Mouse (Mus musculus) fat pad, adult 2 months (tissue): ENCODE data around the gene Phlda1.
A peak's percentile ranks its signal among the peaks of the same experiment; 100 is the strongest.
"Not testable (repeated sequence)": the region's sequence is repeated elsewhere in the genome, so short reads cannot be mapped to it uniquely, and the experiment has no call there.

ENCODE experiments used
- DNase-seq: peaks from one replicate; pipeline ENCODE4 v3.0.0-alpha.2; 2011; ENCODE audit warnings: low read depth, low spot score; ENCODE audit errors: extremely low read depth

Phlda1 gene

DNA sequence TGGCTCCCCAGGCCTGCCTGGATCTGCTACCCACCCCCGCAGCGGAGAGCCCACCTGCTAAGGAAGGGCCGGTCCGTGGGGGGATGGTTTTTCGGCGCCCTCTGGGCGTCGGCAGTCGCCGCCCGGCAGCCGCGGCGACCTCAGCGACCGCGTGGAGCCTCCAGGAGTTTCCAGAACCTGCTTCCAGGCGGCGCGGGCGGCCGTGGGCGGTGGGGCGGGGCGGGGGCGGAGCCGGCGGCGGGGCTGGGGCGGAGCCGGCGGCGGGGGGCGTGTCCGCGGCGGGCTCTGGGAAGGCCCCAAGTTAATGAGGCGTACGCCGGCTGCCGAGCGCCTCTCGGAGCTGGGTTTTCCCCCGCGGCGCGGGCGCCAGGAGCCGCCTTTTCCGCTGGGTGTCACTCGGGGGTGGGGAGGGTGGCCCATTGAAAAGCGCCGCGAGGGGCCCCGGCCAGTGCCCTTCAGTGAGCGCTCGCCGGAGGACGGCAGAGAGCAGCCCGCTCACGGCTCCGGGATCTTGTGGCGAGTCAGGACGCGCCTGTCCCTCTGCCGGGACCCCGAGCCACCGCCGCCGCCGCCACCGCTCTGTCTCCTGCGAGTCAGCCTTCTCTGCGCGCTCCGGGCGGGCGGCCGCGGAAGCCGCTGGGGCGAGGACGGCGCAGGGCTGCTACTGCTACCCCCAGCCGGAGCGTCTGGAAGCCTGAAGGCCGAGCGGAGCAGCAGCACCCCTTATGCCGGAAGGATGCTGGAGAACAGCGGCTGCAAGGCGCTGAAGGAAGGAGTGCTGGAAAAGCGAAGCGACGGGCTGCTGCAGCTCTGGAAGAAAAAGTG, at the start of gene Phlda1:
Gene Phlda1, plus strand, starts transcription at position 186 of the 825 bp plus-strand sequence.
- DNase-seq: no peak

DNA sequence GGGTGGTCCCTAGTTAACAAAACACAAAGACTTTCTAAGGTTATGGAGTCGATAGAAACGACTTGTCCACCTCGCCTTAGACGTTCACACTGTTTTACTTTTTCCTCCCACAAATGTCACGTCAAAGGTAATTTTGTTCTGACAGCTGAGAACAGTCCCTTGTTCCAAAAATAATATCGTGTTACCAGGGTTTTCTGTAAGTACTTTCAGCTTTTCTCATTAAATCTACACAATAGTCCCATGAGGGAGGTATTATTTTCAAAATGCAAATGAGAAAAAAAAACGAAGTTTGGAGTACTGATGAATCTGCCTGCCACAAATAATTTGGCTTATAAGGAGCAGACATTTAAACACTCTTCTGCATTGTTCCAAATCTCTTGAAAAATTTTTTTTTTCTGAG, 48.0 kb upstream of the Phlda1 start:
- DNase-seq: no peak

GRCm38 (mm10) chr10:111459040-111459439, 47.0 kb upstream of the Phlda1 start:
- DNase-seq: no peak

DNA sequence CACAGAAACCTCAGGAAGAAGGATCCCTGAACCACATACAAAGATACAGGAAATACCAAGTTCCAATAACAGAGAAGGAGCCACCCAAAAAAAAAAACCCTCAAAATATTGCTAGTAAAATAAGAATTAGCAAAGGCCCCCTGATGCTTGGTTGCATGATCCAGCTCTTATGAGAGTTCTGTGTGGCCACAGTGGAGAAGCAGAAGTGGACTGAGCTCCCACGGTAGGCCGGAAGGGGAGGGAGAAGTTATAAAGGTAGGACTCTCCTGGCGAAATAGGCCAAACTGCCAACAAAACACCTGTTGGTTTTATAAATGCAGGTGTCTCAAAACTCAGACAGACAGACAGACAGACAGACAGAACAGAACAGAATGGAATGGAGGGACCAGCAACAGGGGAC, 46.2 kb upstream of the Phlda1 start:
- no peak for DNase-seq

DNA sequence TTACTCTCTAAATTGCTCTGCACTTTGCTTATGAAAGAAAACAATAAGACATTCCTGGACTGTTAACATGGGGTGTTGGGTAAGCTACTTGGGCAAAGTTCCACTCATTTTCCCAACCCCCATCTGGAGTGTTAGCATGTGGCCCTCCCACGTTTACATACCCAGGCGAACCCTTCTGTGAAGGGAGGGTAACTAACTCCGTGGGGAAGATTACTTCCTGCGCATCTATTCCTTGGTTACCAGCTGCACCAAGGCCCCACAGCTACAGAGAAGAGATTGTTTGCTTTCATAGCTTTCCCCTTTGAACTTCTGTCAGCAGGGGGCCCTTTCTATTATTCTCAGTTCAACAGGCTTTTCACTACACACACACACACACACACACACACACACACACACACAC, 45.7 kb upstream of the Phlda1 start:
- DNase-seq: no peak

GRCm38 (mm10) chr10:111464833-111465232, 41.3 kb upstream of the Phlda1 start:
- DNase-seq: no peak

DNA sequence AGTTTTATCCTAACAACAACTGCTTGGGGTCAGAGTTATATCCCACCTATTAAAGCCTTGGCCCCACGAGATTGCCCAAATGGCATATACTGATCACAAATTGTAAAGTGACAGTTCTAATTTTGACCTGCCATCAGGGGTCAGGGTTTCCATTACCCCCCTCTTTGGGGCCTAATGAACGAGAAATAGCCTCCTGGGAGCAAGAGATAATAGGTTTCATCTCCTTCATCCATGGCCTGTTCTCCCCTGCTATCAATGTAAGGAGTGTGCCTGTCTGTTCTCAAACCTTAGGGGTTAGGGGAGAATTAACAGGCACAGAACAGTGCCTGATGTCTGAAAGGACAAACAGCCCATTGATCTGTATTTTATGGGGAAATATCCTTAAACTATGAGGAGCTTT, 40.7 kb upstream of the Phlda1 start:
- DNase-seq: no peak

DNA sequence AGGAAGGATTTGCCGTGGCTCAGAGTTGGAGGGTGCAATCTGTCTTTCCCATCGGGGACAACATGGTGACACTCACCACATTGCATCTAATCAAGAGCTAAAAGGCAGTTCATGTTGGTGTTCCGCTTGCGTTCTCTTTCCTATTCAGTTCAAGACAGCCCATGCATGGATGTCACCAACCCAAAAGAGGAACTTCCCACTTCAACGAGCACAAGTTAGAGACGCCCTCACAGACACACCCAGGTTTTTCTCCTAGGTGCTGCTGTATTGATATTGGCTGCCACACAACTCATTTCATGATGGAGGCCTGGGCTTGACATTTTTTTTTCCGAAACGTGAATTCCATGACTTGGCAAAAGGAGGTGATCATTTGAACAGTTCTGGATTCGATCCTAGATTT, 34.9 kb upstream of the Phlda1 start:
- DNase-seq: no peak

GRCm38 (mm10) chr10:111472686-111473510, 33.2 kb upstream of the Phlda1 start, which contains the start of gene Nap1l1:
TSS of gene Nap1l1 (plus strand) at chr10:111473223.
- peak; percentile 18 for DNase-seq

GRCm38 (mm10) chr10:111473511-111474371, 32.3 kb upstream of the Phlda1 start:
- DNase-seq: no peak

- DNase-seq: no peak
These were observed 29.8 kb upstream of the Phlda1 start for GRCm38 (mm10) chr10:111476301-111476700.

- DNase-seq: no peak
These were observed 29.0 kb upstream of the Phlda1 start for GRCm38 (mm10) chr10:111476989-111477510.

DNA sequence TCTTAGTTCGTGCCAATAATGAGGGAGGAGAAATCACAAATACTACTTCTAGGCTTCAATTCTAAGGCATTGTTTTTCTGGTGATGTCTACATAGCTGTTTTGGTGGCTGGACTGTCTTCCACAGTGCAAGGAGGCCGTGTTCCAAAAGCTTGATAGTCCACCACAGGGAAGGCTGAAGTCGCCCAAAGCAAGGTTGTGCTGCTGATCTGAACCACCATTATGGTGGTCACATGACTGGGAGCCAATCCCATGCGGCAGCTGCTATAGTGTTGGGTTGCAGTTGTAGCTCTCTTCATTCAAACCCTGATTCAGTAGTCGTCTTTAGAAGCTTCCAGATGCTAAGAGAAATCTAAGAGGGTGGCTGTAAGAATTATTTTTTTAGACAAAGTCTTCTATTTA, 26.5 kb upstream of the Phlda1 start:
- no peak for DNase-seq

GRCm38 (mm10) chr10:111482654-111483053, 23.4 kb upstream of the Phlda1 start:
- DNase-seq: no peak

GRCm38 (mm10) chr10:111484079-111484478, 22.0 kb upstream of the Phlda1 start:
- no peak for DNase-seq

DNA sequence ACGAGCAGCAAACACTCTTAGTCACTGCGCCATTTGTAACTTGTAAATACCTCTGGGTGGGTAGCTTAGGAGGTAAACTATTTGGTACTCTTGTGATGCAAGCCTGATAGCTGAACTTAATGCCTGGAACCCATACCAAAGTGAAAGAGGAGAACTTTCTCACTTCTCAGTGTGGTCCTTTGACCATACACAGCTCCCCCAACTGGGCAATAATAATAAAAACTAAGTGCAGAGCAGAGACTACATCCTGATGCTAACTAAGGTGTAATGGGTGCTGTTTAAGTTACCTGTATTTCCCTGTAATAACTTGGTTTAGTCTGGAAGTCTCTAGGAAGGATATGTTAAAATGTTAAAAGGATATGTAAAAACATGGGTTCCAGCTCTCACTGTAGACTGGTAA, 17.3 kb upstream of the Phlda1 start:
- no peak for DNase-seq

- not testable (repeated sequence) for DNase-seq
These were observed 16.0 kb upstream of the Phlda1 start for GRCm38 (mm10) chr10:111490079-111490478.

DNA sequence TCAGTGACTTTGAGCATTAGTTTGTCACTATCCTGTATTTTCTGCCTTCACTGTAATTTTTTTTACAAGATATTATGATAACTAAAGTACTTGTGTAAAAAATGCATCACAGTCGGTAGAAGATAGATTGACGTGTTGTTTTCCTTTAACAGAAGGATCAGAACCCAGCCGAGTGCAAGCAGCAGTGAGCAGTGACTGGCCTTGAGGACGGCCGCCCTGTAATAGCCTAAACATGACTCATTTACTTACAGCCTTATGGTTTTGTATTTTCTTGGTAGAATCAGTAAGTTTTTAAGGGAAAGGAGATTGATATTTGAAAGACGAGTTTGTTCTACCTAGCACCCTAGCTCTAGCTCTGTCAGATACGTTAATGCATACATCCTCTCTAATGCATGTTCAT, 10.2 kb upstream of the Phlda1 start:
- no peak for DNase-seq

GRCm38 (mm10) chr10:111499892-111500291, 6.2 kb upstream of the Phlda1 start:
- DNase-seq: no peak

DNA sequence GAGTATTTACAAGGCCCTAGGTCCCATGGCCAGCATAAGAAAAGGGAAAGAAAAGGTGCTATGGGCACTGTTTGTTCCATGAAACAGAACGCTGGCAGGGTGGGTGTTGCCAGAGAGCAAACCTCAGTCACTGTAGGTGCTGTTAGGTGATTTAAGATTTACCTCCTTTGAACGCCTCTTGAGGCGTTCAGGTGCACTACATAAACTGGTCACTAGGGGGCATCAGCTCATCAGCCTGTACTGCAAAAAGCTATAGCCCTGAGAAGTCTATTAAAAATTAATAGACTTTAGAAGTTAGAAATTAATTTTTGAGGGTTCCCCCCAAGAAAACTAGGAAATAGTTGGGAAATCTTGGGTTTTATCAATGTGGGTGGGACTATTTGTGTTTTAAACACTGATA, 3.0 kb upstream of the Phlda1 start:
- no peak for DNase-seq

DNA sequence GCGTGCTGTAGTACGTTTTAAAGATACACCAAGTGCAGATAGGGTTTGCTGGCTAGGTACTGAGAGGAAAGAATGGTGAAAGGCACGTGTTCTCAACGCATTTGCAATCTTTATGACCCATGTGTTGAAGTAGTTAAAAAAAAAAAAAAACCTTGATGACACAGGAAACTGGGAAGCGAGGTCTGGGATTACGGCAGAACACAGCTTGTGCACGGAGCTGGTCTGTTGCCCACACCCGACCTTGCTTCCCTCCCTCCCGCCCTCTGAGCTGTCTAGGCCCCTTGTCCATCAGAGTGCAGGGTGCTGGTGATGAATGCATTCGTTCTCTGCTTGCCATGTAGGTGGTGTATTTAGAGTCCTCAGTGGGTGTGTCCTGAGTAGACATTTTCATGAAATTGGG, 2.4 kb upstream of the Phlda1 start:
- DNase-seq: no peak
